18 mouse cellular contexts compared by ENCODE assay signal in genomic region chr6:5156541-5157425, GRCm38 (mm10). TPM values are rescaled to one million over a fixed set of nuclear protein-coding genes. Genes with fewer than 3 reads are reported as not detected.
DNase-seq lines count a peak whose midpoint lies in the region; ATAC-seq and TF ChIP-seq lines count a peak whose summit lies in the region.
"Had no signal": no experiment of that assay in that cellular context is flagged by ENCODE, and none has a peak within 500 bp of the region (broad histone marks: within the 10 kb centered on the region; RNA-seq: fewer than 3 reads in every experiment).

No protein-coding gene starts in this region.

- peaks cover 28% of the 10 kb centered on the region for H3K4me1 ChIP-seq in heart, postnatal 0 days (ENCODE audit: control insufficient read depth, insufficient read depth)
- peaks cover 38% of the 10 kb centered on the region for H3K4me1 ChIP-seq in G1E (ENCODE audit: insufficient read depth, low read depth, low read length)
- H3K4me1 ChIP-seq in liver, embryonic 13.5 days (replicated peaks) = peaks cover 84% of the 10 kb centered on the region
- no peaks in the 10 kb centered on the region for H3K4me1 ChIP-seq in midbrain, embryonic 16.5 days (ENCODE audit: control insufficient read depth, insufficient read depth, low read length)
- H3K4me1 ChIP-seq: limb, embryonic 15.5 days had no signal

- no peak for TF ChIP-seq CTCF in heart, postnatal 0 days (IDR thresholded peaks at IDR 0.05; ENCODE audit: low read depth)
- TF ChIP-seq CTCF in G1E (IDR thresholded peaks at IDR 0.05; ENCODE audit: low read depth, low read length) = no peak

- H3K9ac ChIP-seq in heart, postnatal 0 days (replicated peaks; ENCODE audit: low read depth, low read length) = no peak overlapping the region
- H3K9ac ChIP-seq in liver, embryonic 13.5 days = peak overlapping the region; percentile 67
- no peak overlapping the region for H3K9ac ChIP-seq in midbrain, embryonic 16.5 days (ENCODE audit: low read depth, low read length)
- H3K9ac ChIP-seq: limb, embryonic 15.5 days; midbrain, embryonic 13.5 days had no signal

- no peaks in the 10 kb centered on the region for H3K27me3 ChIP-seq in heart, postnatal 0 days (ENCODE audit: control insufficient read depth, insufficient read depth, low read length)
- H3K27me3 ChIP-seq in G1E (ENCODE audit: insufficient read depth, low read length) = no peaks in the 10 kb centered on the region
- no peaks in the 10 kb centered on the region for H3K27me3 ChIP-seq in liver, embryonic 13.5 days
- H3K27me3 ChIP-seq in midbrain, embryonic 16.5 days (ENCODE audit: control insufficient read depth, insufficient read depth, low read depth, low read length) = no peaks in the 10 kb centered on the region
- H3K27me3 ChIP-seq: CH12.LX; limb, embryonic 15.5 days; midbrain, embryonic 13.5 days had no signal

- peak; percentile 45 for ATAC-seq in heart, postnatal 0 days (ENCODE audit: insufficient read depth, low read depth)
- ATAC-seq in G1E (ENCODE audit: extremely low read depth, insufficient number of reproducible peaks, low FRiP score, poor library complexity, severe bottlenecking) = peak; percentile 91
- peak; percentile 59 for ATAC-seq in liver, embryonic 13.5 days (ENCODE audit: low read depth)
- no peak for ATAC-seq in midbrain, embryonic 16.5 days
- ATAC-seq: intestine, embryonic 16.5 days; midbrain, embryonic 13.5 days had no signal

- no peaks in the 10 kb centered on the region for H3K9me3 ChIP-seq in heart, postnatal 0 days (replicated peaks; ENCODE audit: control insufficient read depth, low read length)
- no peaks in the 10 kb centered on the region for H3K9me3 ChIP-seq in G1E (replicated peaks)
- H3K9me3 ChIP-seq in liver, embryonic 13.5 days (replicated peaks) = no peaks in the 10 kb centered on the region
- H3K9me3 ChIP-seq in midbrain, embryonic 16.5 days (replicated peaks; ENCODE audit: control insufficient read depth, low read length, poor library complexity, severe bottlenecking) = no peaks in the 10 kb centered on the region
- H3K9me3 ChIP-seq: limb, embryonic 15.5 days; midbrain, embryonic 13.5 days had no signal

- 49% methylated on average over 6 of the region's 6 CpGs for WGBS in heart, postnatal 0 days
- WGBS in liver, embryonic 13.5 days (ENCODE audit: insufficient replicate concordance) = 29% methylated on average over 6 of the region's 6 CpGs
- 78% methylated on average over 6 of the region's 6 CpGs for WGBS in midbrain, embryonic 16.5 days

- peak; percentile 67; the same call in 1 of the 2 replicates for TF ChIP-seq EP300 in heart, postnatal 0 days (IDR thresholded peaks at IDR 0.05; ENCODE audit: low read depth)

- H3K36me3 ChIP-seq in heart, postnatal 0 days (replicated peaks; ENCODE audit: control insufficient read depth, insufficient read depth, low read length) = 0 out of 2 replicates have a peak, but pooled peaks cover 5% of the 10 kb centered on the region
- no peaks in the 10 kb centered on the region for H3K36me3 ChIP-seq in G1E (replicated peaks)
- H3K36me3 ChIP-seq in liver, embryonic 13.5 days = 0 out of 2 replicates have a peak, but pooled peaks cover 6% of the 10 kb centered on the region
- peaks cover 20% of the 10 kb centered on the region for H3K36me3 ChIP-seq in midbrain, embryonic 16.5 days (ENCODE audit: control insufficient read depth, insufficient read depth, low read length)

- peak; percentile 54 for DNase-seq in heart, postnatal 0 days (ENCODE audit: low spot score)
- no peak for DNase-seq in heart, adult 8-10 months (ENCODE audit: low spot score)
- DNase-seq in G1E (ENCODE audit: low spot score) = peak; percentile 39
- DNase-seq in c-Kit-negative CD71-positive TER-119-positive erythroid progenitor cells, embryonic 14.5 days (ENCODE audit: low read depth, low spot score) = peak; percentile 58
- no peak for DNase-seq in liver, embryonic 13.5 days
- DNase-seq in testis, postnatal 14 days (ENCODE audit: low spot score) = no peak
- DNase-seq: adrenal gland, postnatal 25 days; cerebellum, adult 11-12 months; right cerebral cortex, postnatal 4 days; thymus, postnatal 4 days had no signal

- peak overlapping the region; percentile 53 for H3K27ac ChIP-seq in heart, postnatal 0 days (ENCODE audit: low read depth)
- H3K27ac ChIP-seq in liver, embryonic 13.5 days = peak overlapping the region; percentile 97
- no peak overlapping the region for H3K27ac ChIP-seq in midbrain, embryonic 16.5 days (ENCODE audit: low read length)
- H3K27ac ChIP-seq: left cerebral cortex, adult 2 months; limb, embryonic 15.5 days; midbrain, embryonic 13.5 days had no signal

- H3K4me3 ChIP-seq in heart, postnatal 0 days (ENCODE audit: low read depth, low read length) = no peak overlapping the region
- no peak overlapping the region; the same call in 1 of the 2 replicates for H3K4me3 ChIP-seq in G1E (ENCODE audit: low read depth, low read length)
- H3K4me3 ChIP-seq in liver, embryonic 13.5 days (replicated peaks) = no peak overlapping the region
- H3K4me3 ChIP-seq in midbrain, embryonic 16.5 days (ENCODE audit: low read depth, low read length) = no peak overlapping the region
- H3K4me3 ChIP-seq: left cerebral cortex, adult 2 months; limb, embryonic 15.5 days; midbrain, embryonic 13.5 days had no signal

- H3K4me2 ChIP-seq in heart, postnatal 0 days (ENCODE audit: low read depth, low read length) = no peak overlapping the region
- peak overlapping the region; percentile 64 for H3K4me2 ChIP-seq in liver, embryonic 13.5 days
- H3K4me2 ChIP-seq in midbrain, embryonic 16.5 days (ENCODE audit: low read length) = no peak overlapping the region
- H3K4me2 ChIP-seq: limb, embryonic 15.5 days; midbrain, embryonic 13.5 days had no signal

RNA-seq across cellular contexts. Expression of gene Pon1, which starts 37.0 kb away (rescaled TPM):
- total RNA-seq in heart, postnatal 0 days (2014; rRNA removed; ENCODE audit: low replicate concordance) = not detected in 2 replicates
- polyA plus RNA-seq in heart, postnatal 0 days (2015; fragmentation: Nextera tagmentation; extraction: Ambion mirVana) = 0.10 TPM in 1 of 2 replicates, not detected in the other
- total RNA-seq in heart, adult 8-10 months (2022) = not detected
- total RNA-seq in G1E (2014; fragmentation: Nextera tagmentation) (not detected in 2 replicates), G1E (2017) (0.12 and 0.16 TPM in 2 replicates)
- polyA plus RNA-seq in G1E (2012) = not detected in 2 replicates
- polyA plus RNA-seq in liver, embryonic 13.5 days (2015; fragmentation: Nextera tagmentation; extraction: Ambion mirVana) = 2.3 TPM in 2 replicates
- 0.14 and 0.22 TPM in 2 replicates for polyA plus RNA-seq in midbrain, embryonic 16.5 days (2015; fragmentation: Nextera tagmentation; extraction: Ambion mirVana)
- total RNA-seq: CH12.LX; left cerebral cortex, adult 2 months had no signal
- polyA plus RNA-seq: intestine, embryonic 16.5 days; neural tube, embryonic 11.5 days; stomach, embryonic 14.5 days had no signal

Comparison
In these comparisons a context has a peak if more than half of its experiments do, and no peak if none do; other contexts are left out.
1. DNase-seq: peak in heart, postnatal 0 days (single experiment), G1E (single experiment) and c-Kit-negative CD71-positive TER-119-positive erythroid progenitor cells, embryonic 14.5 days (single experiment); none in heart, adult 8-10 months (single experiment), liver, embryonic 13.5 days (single experiment) and testis, postnatal 14 days (single experiment).